Mouse (Mus musculus) ovary, adult 2 months (tissue): Measurements from ENCODE around the gene Gm28897. TPM values are rescaled to one million over a fixed set of nuclear protein-coding genes. Genes with fewer than 3 reads are reported as not detected.

Experiments
- polyA plus RNA-seq: library from polyadenylated mRNA; depleted of rRNA; stranded (reverse); fragments of >200 nt; gene quantifications from 2 replicates; pipeline ENCODE4 v1.2.3, GENCODE M21; 2012; rRNA removed

Gm28897 gene
- polyA plus RNA-seq: not detected in 2 replicates

GRCm38 (mm10) chrY:80926695-80927094 lies at the start of gene Gm28897:
Gene Gm28897 (plus strand): TSS chrY:80926995.

